Mouse (Mus musculus): Measurements from ENCODE around the gene Pygm. TPM values are rescaled to one million over a fixed set of nuclear protein-coding genes. Genes with fewer than 3 reads are reported as not detected.

Pygm gene
- total RNA-seq, 2 experiments from 2014 or later = 7,185 to 8,344 TPM

DNA sequence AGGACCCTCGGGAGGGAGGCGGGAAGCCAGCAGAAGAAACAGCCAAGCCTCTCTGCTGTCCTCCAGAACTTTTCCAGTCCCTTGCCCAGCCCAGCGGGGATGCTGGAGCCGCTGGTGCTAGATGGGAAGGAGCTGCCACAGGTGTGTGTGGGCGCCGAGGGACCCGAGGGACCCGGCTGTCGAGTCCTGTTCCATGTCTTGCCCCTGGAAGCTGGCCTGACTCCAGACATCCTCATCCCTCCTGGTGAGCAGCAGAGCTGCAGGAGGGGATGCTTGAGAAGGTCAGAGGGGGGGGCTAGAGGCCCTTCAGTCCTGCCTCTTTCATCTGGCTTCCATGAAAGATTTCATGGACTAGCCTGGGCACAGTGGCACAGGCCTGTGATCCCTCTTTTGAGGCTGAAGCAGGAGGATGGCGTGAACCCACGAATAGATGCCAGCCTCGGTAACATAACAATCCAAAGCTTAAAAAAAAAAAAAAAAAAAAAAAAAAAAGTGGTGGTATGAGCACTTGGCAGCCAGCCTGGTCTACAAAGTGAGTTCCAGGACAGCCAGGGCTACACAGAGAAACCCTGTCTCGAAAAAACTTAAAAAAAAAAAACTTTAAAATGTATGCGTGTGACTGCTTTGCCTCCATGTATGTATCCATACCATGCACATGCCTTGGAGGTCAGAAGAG lies 32.6 kb upstream of the Pygm start:
- no peak for DNase-seq (ENCODE audit: low spot score)

- no peak for DNase-seq (ENCODE audit: low spot score)
Measured at GRCm38 (mm10) chr19:6352107-6352505, 32.1 kb upstream of the Pygm start.

DNA sequence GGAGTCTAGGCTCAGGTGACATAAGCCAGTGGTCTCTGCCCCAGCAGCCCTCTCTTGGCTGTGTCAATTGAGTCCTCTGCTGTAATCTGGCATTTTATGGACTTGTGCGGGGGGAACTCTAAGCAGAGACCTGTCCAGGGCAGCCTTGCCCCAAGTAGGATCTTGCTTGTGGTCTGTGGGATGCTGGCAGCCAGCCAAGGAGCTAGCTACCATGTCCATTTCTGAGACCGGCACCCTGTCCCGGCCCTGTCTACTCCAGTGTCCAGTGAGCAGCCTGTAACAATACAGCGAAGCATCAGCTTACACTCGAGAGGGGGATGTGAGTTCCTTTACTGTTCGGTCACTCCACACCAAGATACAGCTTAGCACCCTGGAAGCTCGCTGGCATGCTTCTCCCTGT lies 30.2 kb upstream of the Pygm start:
- DNase-seq (ENCODE audit: low spot score) = no peak

- DNase-seq (ENCODE audit: low spot score) = no peak
Measured at GRCm38 (mm10) chr19:6361291-6361690, 22.9 kb upstream of the Pygm start.

GRCm38 (mm10) chr19:6363091-6363410 lies 21.1 kb upstream of the Pygm start:
- DNase-seq (ENCODE audit: low spot score) = no peak

GRCm38 (mm10) chr19:6363411-6364240 lies 20.6 kb upstream of the Pygm start, which contains the start of gene Sf1:
Sf1 (plus strand) TSS chr19:6363690.
- peak; percentile 100 for DNase-seq (ENCODE audit: low spot score)

DNA sequence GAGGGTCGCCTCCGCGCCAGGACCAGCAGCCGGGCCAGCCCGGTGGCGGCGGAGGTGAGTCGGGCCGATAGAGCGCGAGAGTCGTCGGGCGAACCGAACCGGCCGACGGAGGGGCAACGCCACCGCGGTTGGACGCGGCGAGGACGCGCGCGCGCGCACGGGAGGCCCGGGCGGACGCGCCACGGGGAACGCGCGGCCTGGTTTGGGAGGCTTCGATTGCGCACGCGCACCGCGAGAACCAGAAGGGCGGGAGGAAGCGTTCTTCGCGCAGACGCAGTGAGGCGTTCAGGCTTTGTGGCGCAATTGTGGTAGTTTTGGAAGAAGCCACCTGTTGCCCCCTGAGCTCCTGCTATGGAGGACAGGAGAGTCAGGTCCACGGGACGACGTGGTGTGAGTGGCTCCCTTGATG lies 19.9 kb upstream of the Pygm start:
- peak; percentile 92 for DNase-seq (ENCODE audit: low spot score)

DNA sequence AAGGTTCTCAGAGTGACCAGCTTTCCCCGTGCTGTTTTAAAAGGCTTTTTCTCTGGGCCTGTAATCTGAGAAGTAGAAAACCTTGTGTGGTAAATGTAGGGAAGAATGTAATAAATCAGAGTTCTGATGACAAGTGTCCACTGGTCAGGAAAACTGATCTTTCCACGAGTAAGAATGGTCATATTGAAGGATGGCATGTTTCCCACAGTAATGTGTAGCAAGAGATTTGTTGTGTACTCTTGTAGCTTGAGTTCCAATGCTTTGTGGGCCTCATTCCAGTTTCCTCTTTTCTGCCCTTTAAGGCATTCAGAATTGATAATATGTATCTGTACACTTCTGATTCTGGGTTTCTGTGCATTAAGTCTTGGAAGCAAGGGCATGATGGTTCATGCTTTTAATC lies 19.4 kb upstream of the Pygm start:
- DNase-seq (ENCODE audit: low spot score) = no peak

DNA sequence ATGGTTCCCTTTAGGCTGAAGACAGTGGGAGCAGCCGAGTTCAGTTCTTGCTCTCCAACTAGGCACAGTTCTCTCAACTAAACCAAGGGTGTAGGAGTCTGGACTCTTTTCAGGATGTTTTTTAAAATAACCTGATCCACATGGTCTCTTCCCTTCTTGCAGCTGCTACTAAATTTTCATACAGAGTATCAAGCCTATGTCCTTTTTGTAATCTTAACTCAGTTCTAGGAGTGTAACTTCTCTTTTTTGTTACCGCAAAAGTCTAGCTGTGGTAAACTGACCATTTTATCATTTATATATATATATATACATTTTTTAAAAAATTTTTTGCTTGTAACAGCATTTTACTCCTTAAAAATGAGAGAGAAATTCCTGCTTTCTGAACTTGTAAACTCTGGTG lies 14.0 kb upstream of the Pygm start:
- no peak for DNase-seq (ENCODE audit: low spot score)

DNA sequence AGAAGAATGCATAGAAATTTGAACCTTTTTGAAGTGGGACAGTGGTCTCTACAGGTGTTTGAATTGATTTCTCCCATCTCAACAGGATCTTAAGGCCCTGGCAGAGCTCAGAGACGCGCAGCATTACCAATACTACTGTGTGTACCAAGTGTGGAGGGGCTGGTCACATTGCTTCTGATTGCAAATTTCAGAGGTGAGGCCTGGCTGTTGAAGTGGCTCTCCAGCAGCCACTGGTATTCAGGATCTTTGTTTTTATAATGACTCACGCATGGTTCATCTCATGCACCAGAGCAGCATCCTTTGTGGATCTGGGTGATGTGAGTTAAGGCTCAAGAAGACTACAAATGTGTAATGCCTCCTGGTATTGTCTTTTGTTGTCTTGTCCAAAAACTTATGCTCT lies 11.8 kb upstream of the Pygm start:
- no peak for DNase-seq (ENCODE audit: low spot score)

DNA sequence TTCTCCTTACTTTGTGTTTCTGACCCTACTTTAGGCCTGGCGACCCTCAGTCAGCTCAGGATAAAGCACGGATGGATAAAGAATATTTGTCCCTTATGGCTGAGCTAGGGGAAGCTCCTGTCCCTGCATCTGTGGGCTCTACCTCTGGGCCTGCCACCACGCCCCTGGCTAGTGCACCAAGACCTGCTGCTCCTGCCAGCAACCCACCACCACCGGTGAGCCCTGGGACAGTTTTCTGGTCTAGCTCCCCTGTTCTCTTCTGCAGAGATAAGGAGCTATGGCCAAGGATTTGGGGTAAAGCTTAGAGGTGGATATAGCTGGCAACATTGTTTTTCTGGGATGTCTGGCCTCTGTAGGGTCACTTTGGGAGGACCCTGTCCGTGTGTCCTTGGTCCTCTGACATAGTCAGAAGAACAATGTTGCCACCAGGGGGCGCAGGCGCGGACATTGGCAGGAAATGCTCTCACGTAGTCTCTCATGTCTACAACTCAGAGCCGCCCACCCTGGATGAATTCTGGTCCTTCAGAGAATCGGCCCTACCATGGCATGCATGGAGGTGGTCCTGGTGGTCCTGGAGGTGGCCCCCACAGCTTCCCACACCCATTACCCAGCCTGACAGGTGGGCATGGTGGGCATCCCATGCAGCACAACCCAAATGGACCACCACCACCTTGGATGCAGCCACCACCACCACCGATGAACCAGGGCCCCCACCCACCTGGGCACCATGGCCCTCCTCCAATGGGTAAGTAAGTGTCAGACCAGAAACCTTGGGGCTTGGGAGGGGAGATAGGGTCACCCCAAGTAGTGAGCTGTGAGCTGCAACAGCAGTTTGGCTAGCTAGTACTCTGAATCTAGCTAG lies 10.4 kb upstream of the Pygm start:
- peak; percentile 87 for DNase-seq (ENCODE audit: low spot score)

DNA sequence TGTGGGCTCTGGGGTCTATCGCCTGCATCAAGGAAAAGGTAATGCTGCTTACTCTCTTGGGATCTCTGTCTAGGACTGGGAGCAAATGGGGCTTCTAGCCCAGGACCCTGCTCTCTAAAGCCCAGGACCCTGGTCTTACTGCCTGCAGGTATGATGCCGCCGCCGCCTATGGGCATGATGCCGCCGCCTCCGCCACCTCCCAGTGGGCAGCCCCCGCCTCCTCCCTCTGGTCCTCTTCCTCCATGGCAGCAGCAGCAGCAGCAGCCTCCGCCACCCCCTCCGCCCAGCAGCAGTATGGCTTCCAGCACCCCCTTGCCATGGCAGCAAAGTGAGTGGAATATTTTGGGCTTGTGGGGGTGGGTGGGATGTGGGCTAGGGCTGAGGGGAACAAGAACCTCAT lies 9.6 kb upstream of the Pygm start:
- no peak for DNase-seq (ENCODE audit: low spot score)

GRCm38 (mm10) chr19:6375423-6376254 lies 8.6 kb upstream of the Pygm start:
- no peak for DNase-seq (ENCODE audit: low spot score)

- DNase-seq (ENCODE audit: low spot score) = no peak
Measured at GRCm38 (mm10) chr19:6376255-6376564, 8.0 kb upstream of the Pygm start.

GRCm38 (mm10) chr19:6376643-6377042 lies 7.6 kb upstream of the Pygm start:
- DNase-seq (ENCODE audit: low spot score) = no peak

DNA sequence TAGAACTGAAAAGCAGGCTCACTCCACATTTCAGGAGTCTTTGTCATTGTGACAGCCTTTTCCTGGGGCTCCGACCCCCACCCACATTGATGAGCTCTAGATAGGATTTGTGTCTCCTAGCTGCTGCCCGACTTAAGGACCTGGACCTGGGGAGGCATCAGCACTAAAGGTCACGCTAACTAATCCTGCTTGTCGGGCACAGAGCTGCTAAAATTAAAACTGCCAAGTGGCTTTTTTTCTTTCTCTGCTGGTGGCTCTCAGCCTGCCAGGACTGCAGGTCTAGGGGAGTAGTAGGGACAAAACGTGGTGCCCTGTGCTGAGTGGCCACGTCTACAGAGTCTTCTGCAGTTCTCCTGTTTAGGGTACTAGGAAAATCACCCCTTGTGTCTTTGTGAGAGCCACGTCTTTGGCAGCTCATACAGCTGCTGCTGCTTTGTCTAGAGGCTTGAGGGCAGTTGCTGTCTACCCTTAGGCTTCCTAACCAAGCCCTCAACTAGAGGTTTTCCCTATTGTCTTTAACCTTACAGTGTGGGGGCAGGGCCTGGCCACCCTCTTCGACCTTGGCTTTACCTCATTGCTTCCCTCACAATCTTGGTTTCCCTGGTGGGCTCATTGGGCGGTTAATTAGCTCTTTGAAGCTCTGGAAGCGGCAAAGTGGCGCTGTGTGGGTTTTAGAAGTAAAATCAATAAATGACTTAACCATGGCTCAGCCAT lies 6.7 kb upstream of the Pygm start:
- peak; percentile 49 for DNase-seq (ENCODE audit: low spot score)

- no peak for DNase-seq (ENCODE audit: low spot score)
Measured at GRCm38 (mm10) chr19:6380411-6381166, 3.6 kb upstream of the Pygm start.

DNA sequence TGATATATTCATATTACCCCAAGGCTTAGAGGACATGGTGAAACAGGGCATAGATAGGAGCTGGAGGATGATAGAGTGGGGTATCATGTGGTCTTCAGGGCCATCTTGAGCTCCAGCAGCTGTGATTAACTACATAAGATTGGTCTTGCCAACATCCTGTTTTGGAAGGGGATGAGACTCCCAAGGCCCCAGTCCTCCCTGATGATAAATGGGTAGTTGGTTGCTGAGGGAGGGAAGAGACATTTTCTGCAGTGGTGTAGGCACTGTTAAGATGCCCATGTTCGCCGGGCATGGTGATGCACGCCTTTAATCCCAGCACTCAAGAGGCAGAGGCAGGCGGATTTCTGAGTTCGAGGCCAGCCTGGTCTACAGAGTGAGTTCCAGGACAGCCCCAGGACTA lies 3.0 kb upstream of the Pygm start:
- DNase-seq (ENCODE audit: low spot score) = no peak

GRCm38 (mm10) chr19:6382323-6382924 lies 1.8 kb upstream of the Pygm start:
- no peak for DNase-seq (ENCODE audit: low spot score)

GRCm38 (mm10) chr19:6383470-6383869 lies 729 bp upstream of the Pygm start:
- DNase-seq (ENCODE audit: low spot score) = peak; percentile 74
